Mouse (Mus musculus) MEL (cell line): Measurements from ENCODE around the gene Rad9b. TPM values are rescaled to one million over a fixed set of nuclear protein-coding genes. Genes with fewer than 3 reads are reported as not detected.
A peak's percentile ranks its signal among the peaks of the same experiment; 100 is the strongest.

ENCODE experiments used
- DNase-seq: peaks from one replicate; pipeline ENCODE4 v3.0.0; 2011; ENCODE audit warnings: low read depth, low spot score
- H3K27ac ChIP-seq: 2 replicates; pipeline ENCODE4 v1.5.1; 2012; ENCODE audit warnings: low read depth, mild to moderate bottlenecking, control low read depth, low read length, moderate library complexity; ENCODE audit not compliant: control insufficient read depth
- H3K27me3 ChIP-seq, 2 experiments: fragments of 150-350 bp in 1 of 2; sonication (generic) in 1 of 2; 2 replicates each; pipeline ENCODE4 v1.6.1; 2012; ENCODE audit warnings: low read length in 2 of 2, mild to moderate bottlenecking in 2 of 2, improper control_type of control experiment in 1 of 2, moderate library complexity in 1 of 2; ENCODE audit not compliant: insufficient read depth in 2 of 2, control insufficient read depth in 1 of 2
- H3K36me3 ChIP-seq, 2 experiments: 2 replicates each; pipeline ENCODE4 v1.6.1; 2012 to 2014; ENCODE audit warnings: low read length in 2 of 2, improper control_type of control experiment in 1 of 2, inconsistent platforms in 1 of 2, mild to moderate bottlenecking in 1 of 2; ENCODE audit not compliant: insufficient read depth in 2 of 2, control insufficient read depth in 1 of 2
- H3K4me1 ChIP-seq, 2 experiments: fragments of 150-350 bp in 1 of 2; sonication (generic) in 1 of 2; 2 replicates each; pipeline ENCODE4 v1.6.1; 2012; ENCODE audit warnings: low read length in 2 of 2, improper control_type of control experiment in 1 of 2, mild to moderate bottlenecking in 1 of 2; ENCODE audit not compliant: insufficient read depth in 2 of 2, control insufficient read depth in 1 of 2
- H3K4me3 ChIP-seq, 2 experiments: fragments of 150-350 bp in 1 of 2; sonication (generic) in 1 of 2; 2 replicates each; pipeline ENCODE4 v1.5.1; 2012; ENCODE audit warnings: low read depth in 2 of 2, low read length in 2 of 2, mild to moderate bottlenecking in 2 of 2, moderate library complexity in 2 of 2, control low read depth in 1 of 2, improper control_type of control experiment in 1 of 2; ENCODE audit not compliant: control insufficient read depth in 1 of 2, insufficient read depth in 1 of 2
- H3K79me2 ChIP-seq: 2 replicates; pipeline ENCODE4 v1.6.1; 2012; ENCODE audit warnings: mild to moderate bottlenecking, low read length, moderate library complexity; ENCODE audit not compliant: control insufficient read depth, poor library complexity, insufficient read depth
- H3K9ac ChIP-seq: 2 replicates; pipeline ENCODE4 v1.6.1; 2012; ENCODE audit warnings: low read depth, mild to moderate bottlenecking, control low read depth, low read length, moderate library complexity; ENCODE audit not compliant: control insufficient read depth, poor library complexity, severe bottlenecking
- H3K9me3 ChIP-seq: fragments of 150-350 bp; sonication (generic); replicated peaks from 2 replicates; pipeline ENCODE4 v1.6.1; 2012; ENCODE audit warnings: mild to moderate bottlenecking, low read length, improper control_type of control experiment, moderate library complexity; ENCODE audit not compliant: insufficient read depth
- BHLHE40 ChIP-seq: IDR thresholded peaks from 2 replicates; pipeline ENCODE4 v1.6.1; 2012; ENCODE audit warnings: low read depth, mild to moderate bottlenecking, inconsistent platforms, low read length, improper control_type of control experiment, borderline replicate concordance
- CTCF ChIP-seq, 3 experiments: IDR thresholded peaks in 2 of 3; conservative IDR thresholded peaks in 1 of 3; 2 replicates each; pipeline ENCODE4 v1.5.1; 2011 to 2012; ENCODE audit warnings: low read length in 3 of 3, low read depth in 2 of 3, mild to moderate bottlenecking in 2 of 3, improper control_type of control experiment in 1 of 3, inconsistent platforms in 1 of 3, mixed read lengths in 1 of 3, moderate library complexity in 1 of 3; ENCODE audit not compliant: control insufficient read depth in 1 of 3, insufficient read depth in 1 of 3, poor library complexity in 1 of 3, severe bottlenecking in 1 of 3
- ELF1 ChIP-seq: IDR thresholded peaks from 2 replicates; pipeline ENCODE4 v1.6.1; 2014; ENCODE audit warnings: low read depth, mild to moderate bottlenecking, inconsistent platforms, low read length, improper control_type of control experiment, moderate library complexity
- EP300 ChIP-seq, 2 experiments: IDR thresholded peaks; 2 replicates each; pipeline ENCODE4 v1.6.1; 2011; ENCODE audit warnings: improper control_type of control experiment in 2 of 2, low read length in 2 of 2, low read depth in 1 of 2, mild to moderate bottlenecking in 1 of 2
- ETS1 ChIP-seq: IDR thresholded peaks from 2 replicates; pipeline ENCODE4 v1.6.1; 2012; ENCODE audit warnings: low read depth, mild to moderate bottlenecking, inconsistent platforms, low read length, improper control_type of control experiment, moderate library complexity
- HCFC1 ChIP-seq: IDR thresholded peaks from 2 replicates; pipeline ENCODE4 v1.6.1; 2012; ENCODE audit warnings: low read depth, mild to moderate bottlenecking, inconsistent platforms, low read length, improper control_type of control experiment, moderate library complexity
- MAFK ChIP-seq: IDR thresholded peaks from 2 replicates; pipeline ENCODE4 v1.6.1; 2011; ENCODE audit warnings: low read depth, mild to moderate bottlenecking, low read length, improper control_type of control experiment, borderline replicate concordance
- MAX ChIP-seq: IDR thresholded peaks from 2 replicates; pipeline ENCODE4 v1.6.1; 2011; ENCODE audit warnings: low read length, improper control_type of control experiment
- MAZ ChIP-seq: IDR thresholded peaks from 2 replicates; pipeline ENCODE4 v1.6.1; 2012; ENCODE audit warnings: low read depth, mild to moderate bottlenecking, inconsistent platforms, low read length, improper control_type of control experiment
- MEF2A ChIP-seq: IDR thresholded peaks from 2 replicates; pipeline ENCODE4 v1.6.1; 2014; ENCODE audit warnings: low read depth, mild to moderate bottlenecking, inconsistent platforms, low read length, improper control_type of control experiment; ENCODE audit not compliant: poor library complexity, insufficient replicate concordance, severe bottlenecking; ENCODE audit errors: extremely low read depth
- MXI1 ChIP-seq: IDR thresholded peaks from 2 replicates; pipeline ENCODE4 v1.6.1; 2011; ENCODE audit warnings: mild to moderate bottlenecking, low read depth, low read length, improper control_type of control experiment
- MYB ChIP-seq: IDR thresholded peaks from 2 replicates; pipeline ENCODE4 v1.6.1; 2011; ENCODE audit warnings: mild to moderate bottlenecking, low read depth, low read length, improper control_type of control experiment
- NELFE ChIP-seq: IDR thresholded peaks from 2 replicates; pipeline ENCODE4 v1.6.1; 2011; ENCODE audit warnings: low read depth, low read length, improper control_type of control experiment
- NRF1 ChIP-seq: IDR thresholded peaks from 2 replicates; pipeline ENCODE4 v1.6.1; 2014; ENCODE audit warnings: low read depth, mild to moderate bottlenecking, inconsistent platforms, low read length, improper control_type of control experiment, moderate library complexity; ENCODE audit not compliant: poor library complexity, insufficient read depth, severe bottlenecking
- POLR2AphosphoS5 ChIP-seq: IDR thresholded peaks from 2 replicates; pipeline ENCODE4 v1.6.1; 2012; ENCODE audit warnings: low read depth, borderline replicate concordance, mild to moderate bottlenecking, inconsistent platforms, low read length, moderate library complexity, mixed read lengths
- RCOR1 ChIP-seq: IDR thresholded peaks from 2 replicates; pipeline ENCODE4 v1.6.1; 2012; ENCODE audit warnings: low read depth, mild to moderate bottlenecking, inconsistent platforms, low read length, improper control_type of control experiment
- SMC3 ChIP-seq: IDR thresholded peaks from 2 replicates; pipeline ENCODE4 v1.6.1; 2011; ENCODE audit warnings: low read depth, low read length, improper control_type of control experiment
- TAL1 ChIP-seq: IDR thresholded peaks from 2 replicates; pipeline ENCODE4 v1.6.1; 2012; ENCODE audit warnings: mild to moderate bottlenecking, inconsistent platforms, low read length, moderate library complexity, mixed read lengths
- TCF12 ChIP-seq: IDR thresholded peaks from 2 replicates; pipeline ENCODE4 v1.6.1; 2014; ENCODE audit warnings: low read depth, mild to moderate bottlenecking, inconsistent platforms, low read length, improper control_type of control experiment, moderate library complexity
- USF1 ChIP-seq: IDR thresholded peaks from 2 replicates; pipeline ENCODE4 v1.6.1; 2014; ENCODE audit warnings: low read depth, mild to moderate bottlenecking, inconsistent platforms, low read length, improper control_type of control experiment, moderate library complexity
- USF2 ChIP-seq, 2 experiments: IDR thresholded peaks; 2 replicates each; pipeline ENCODE4 v1.6.1; 2011 to 2012; ENCODE audit warnings: improper control_type of control experiment in 2 of 2, low read length in 2 of 2, borderline replicate concordance in 1 of 2, inconsistent platforms in 1 of 2, low read depth in 1 of 2, mild to moderate bottlenecking in 1 of 2; ENCODE audit not compliant: insufficient read depth in 1 of 2
- ZC3H11A ChIP-seq: IDR thresholded peaks from 2 replicates; pipeline ENCODE4 v1.6.1; 2012; ENCODE audit warnings: low read depth, mild to moderate bottlenecking, inconsistent platforms, low read length, improper control_type of control experiment
- ZNF384 ChIP-seq: IDR thresholded peaks from 2 replicates; pipeline ENCODE4 v1.6.1; 2012; ENCODE audit warnings: low read depth, mild to moderate bottlenecking, inconsistent platforms, low read length, improper control_type of control experiment
- polyA plus RNA-seq, 2 experiments: library from polyadenylated mRNA; stranded (reverse) in 1 of 2; unstranded in 1 of 2; fragments of >175 nt in 1 of 2; fragments of >200 nt in 1 of 2; gene quantifications; 2 replicates each; pipeline versions ENCODE4 v1.2.1 to v1.2.4; 2012; ENCODE audit warnings: low replicate concordance in 2 of 2, low read depth in 1 of 2; ENCODE audit not compliant: insufficient read length in 2 of 2, insufficient read depth in 1 of 2, missing spikeins in 1 of 2
- total RNA-seq: library from RNA; depleted of rRNA; stranded (reverse); fragments of 300-350 nt; gene quantifications from 2 replicates; pipeline ENCODE4 v1.2.3, GENCODE M21; 2012

The Rad9b gene
- total and polyA plus RNA-seq, 3 experiments = 9.1 to 11.1 TPM; not detected in 1

DNA sequence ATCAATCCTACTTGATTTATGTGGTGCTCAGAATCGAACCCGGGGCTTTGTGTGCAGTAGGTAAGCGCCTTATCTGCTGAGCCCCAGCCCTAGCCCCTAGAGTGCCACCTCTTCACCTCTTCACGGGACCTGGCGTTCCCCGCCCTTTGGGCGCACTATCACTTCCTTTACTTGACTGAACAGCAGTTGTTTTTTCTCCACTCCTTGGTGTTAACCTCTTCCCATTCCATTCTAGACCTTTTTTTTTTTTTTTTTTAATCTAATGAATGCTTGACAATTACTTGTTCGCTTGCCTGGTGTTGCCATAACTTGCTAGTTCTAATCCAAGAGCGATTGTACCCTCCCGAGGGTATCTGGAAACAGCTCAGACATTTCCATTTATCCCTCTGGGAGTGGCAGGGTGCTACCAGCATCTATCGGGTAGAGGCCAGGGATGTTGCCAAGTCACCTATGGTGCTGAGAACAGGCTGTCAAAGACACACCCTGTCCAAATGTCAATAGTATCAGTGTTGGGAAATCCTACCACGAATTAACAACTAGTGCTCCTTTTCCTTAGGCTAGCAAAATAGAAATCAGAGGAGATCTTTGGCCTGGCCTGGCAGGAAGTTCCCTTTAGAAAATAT, 74.1 kb downstream of the Rad9b start:
- Histone ChIP-seq H3K9me3 (no peaks in the 10 kb centered on the region), H3K9ac (no peak overlapping the region), H3K79me2 (peaks cover 7% of the 10 kb centered on the region), H3K4me1 (peaks cover 13 to 32% of the 10 kb centered on the region in 2 experiments), H3K27me3 (0 out of 4 replicates have a peak, but pooled peaks cover 0 to 2% of the 10 kb centered on the region in 2 experiments), H3K36me3 (peaks cover 0 to 31% of the 10 kb centered on the region in 2 experiments; a peak in 2 of 4 replicates), H3K27ac (no peak overlapping the region), H3K4me3 (no peak overlapping the region)
- peak; percentile 49; the same call in 1 of the 2 replicates for TF ChIP-seq BHLHE40
- TF ChIP-seq MAFK = no peak
- no peak for TF ChIP-seq NELFE
- peak; percentile 63 for TF ChIP-seq ZNF384
- no peak for DNase-seq

DNA sequence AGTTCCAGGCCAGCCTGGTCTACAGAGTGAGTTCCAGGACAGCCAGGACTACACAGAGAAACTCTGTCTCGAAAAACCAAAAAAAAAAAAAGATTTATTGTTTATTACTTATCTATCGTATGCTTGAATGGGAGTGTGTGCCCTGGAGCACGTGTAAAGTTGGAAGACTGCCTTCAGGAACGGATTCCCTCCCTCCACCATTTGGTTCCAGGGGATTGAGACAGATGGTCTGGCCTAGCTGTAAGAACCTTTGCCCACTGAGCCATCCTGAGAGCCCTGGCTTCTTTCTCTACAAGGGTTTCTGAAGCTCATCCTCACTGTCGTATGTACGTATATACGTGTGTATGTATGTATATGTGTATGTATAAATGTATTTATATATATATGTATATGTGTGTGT, 75.1 kb downstream of the Rad9b start:
- Histone ChIP-seq H3K4me3 (no peak overlapping the region), H3K79me2 (no peaks in the 10 kb centered on the region)

DNA sequence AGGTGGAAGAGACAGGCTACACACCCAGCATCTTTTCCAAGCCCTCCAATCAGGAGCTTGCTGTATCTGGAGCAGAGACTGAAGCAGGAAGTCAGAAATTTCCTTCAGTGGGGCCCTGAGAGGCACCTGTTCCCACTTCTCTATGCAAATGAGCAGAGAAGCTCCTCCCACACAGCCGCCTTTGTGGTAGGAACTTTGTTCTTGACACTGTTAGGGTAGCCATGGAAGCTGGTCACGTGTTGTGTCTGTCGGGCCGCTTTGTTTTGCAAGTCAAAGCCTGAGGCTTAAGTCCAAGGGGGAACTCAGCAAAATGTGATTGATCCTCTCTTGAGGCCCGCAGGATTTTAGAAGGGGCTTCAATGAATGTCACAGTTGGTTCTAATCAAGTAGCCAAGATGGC, 79.2 kb downstream of the Rad9b start:
- DNase-seq = no peak
- Histone ChIP-seq H3K36me3 (peaks cover 0 to 4% of the 10 kb centered on the region in 2 experiments; a peak in 2 of 4 replicates), H3K9ac (no peak overlapping the region), H3K79me2 (no peaks in the 10 kb centered on the region), H3K27me3 (0 out of 4 replicates have a peak, but pooled peaks cover 0 to 2% of the 10 kb centered on the region in 2 experiments), H3K4me1 (peaks cover 0 to 15% of the 10 kb centered on the region in 2 experiments; a peak in 3 of 4 replicates), H3K9me3 (no peaks in the 10 kb centered on the region), H3K27ac (no peak overlapping the region), H3K4me3 (no peak overlapping the region)
- TF ChIP-seq MAX = no peak
- no peak for TF ChIP-seq MYB
- TF ChIP-seq TAL1 = no peak
- TF ChIP-seq USF1 = peak; percentile 43; the same call in 1 of the 2 replicates

More for the DNA sequence above, 75.1 kb downstream of the Rad9b start:
- H3K9me3 ChIP-seq = no peaks in the 10 kb centered on the region
- peaks cover 12 to 37% of the 10 kb centered on the region in 2 experiments for H3K4me1 ChIP-seq
- H3K9ac ChIP-seq = no peak overlapping the region
- 0 out of 4 replicates have a peak, but pooled peaks cover 0 to 2% of the 10 kb centered on the region in 2 experiments for H3K27me3 ChIP-seq
- H3K36me3 ChIP-seq = peaks cover 0 to 31% of the 10 kb centered on the region in 2 experiments; a peak in 2 of 4 replicates
- DNase-seq = no peak
- H3K27ac ChIP-seq = no peak overlapping the region
- no peak for TF ChIP-seq TCF12
- no peak for TF ChIP-seq BHLHE40
- no peak for TF ChIP-seq ZC3H11A
- no peak for TF ChIP-seq EP300 (IDR thresholded peaks at IDR 0.05; ENCODE audit: low read depth in 1 of 2, low read length in 2 of 2)
- no peak for TF ChIP-seq ZNF384
- TF ChIP-seq MAZ = no peak
- TF ChIP-seq NELFE = no peak
- no peak for TF ChIP-seq POLR2AphosphoS5
- TF ChIP-seq USF2 (IDR thresholded peaks at IDR 0.05; ENCODE audit: borderline replicate concordance in 1 of 2, insufficient read depth in 1 of 2, low read depth in 1 of 2, low read length in 2 of 2) = no peak
- no peak for TF ChIP-seq SMC3
- no peak for TF ChIP-seq CTCF (IDR thresholded peaks at IDR 0.05 in 2 of 3, conservative IDR thresholded peaks at IDR 0.05 in 1 of 3; ENCODE audit: control insufficient read depth in 1 of 3, insufficient read depth in 1 of 3, low read depth in 2 of 3, low read length in 3 of 3, poor library complexity in 1 of 3, severe bottlenecking in 1 of 3)
- TF ChIP-seq HCFC1 = no peak
- TF ChIP-seq NRF1 = no peak
- no peak for TF ChIP-seq MXI1
- TF ChIP-seq MEF2A = no peak
- no peak for TF ChIP-seq RCOR1
- no peak for TF ChIP-seq ELF1
- no peak for TF ChIP-seq USF1
- no peak for TF ChIP-seq ETS1
